Mouse (Mus musculus) limb, embryonic 10.5 days (tissue): ENCODE results near the gene Zmynd8. TPM values are rescaled to one million over a fixed set of nuclear protein-coding genes. Genes with fewer than 3 reads are reported as not detected.
"Not testable (repeated sequence)": the region's sequence is repeated elsewhere in the genome, so short reads cannot be mapped to it uniquely, and the experiment has no call there.

Experiments used
- DNase-seq: peaks from one replicate; pipeline ENCODE4 v3.0.0-alpha.2; 2017; ENCODE audit warnings: low spot score
- H3K27ac ChIP-seq: fragments of 300-500 bp; sonication (generic); 2 replicates; pipeline ENCODE4 v1.5.1; 2016; ENCODE audit warnings: mild to moderate bottlenecking
- H3K27me3 ChIP-seq: fragments of 300-500 bp; sonication (generic); 2 replicates; pipeline ENCODE4 v1.6.1; 2016; ENCODE audit warnings: low read depth, mild to moderate bottlenecking; ENCODE audit not compliant: poor library complexity, severe bottlenecking
- H3K36me3 ChIP-seq: fragments of 300-500 bp; sonication (generic); 2 replicates; pipeline ENCODE4 v1.6.1; 2016; ENCODE audit warnings: mild to moderate bottlenecking, moderate library complexity
- H3K4me1 ChIP-seq: fragments of 300-500 bp; sonication (generic); 2 replicates; pipeline ENCODE4 v1.6.1; 2016
- H3K4me3 ChIP-seq: fragments of 300-500 bp; sonication (generic); 2 replicates; pipeline ENCODE4 v1.5.1; 2016; ENCODE audit warnings: mild to moderate bottlenecking, moderate library complexity
- H3K9me3 ChIP-seq: fragments of 300-500 bp; sonication (generic); replicated peaks from 2 replicates; pipeline ENCODE4 v1.6.1; 2016; ENCODE audit warnings: mild to moderate bottlenecking
- WGBS: fragments of 180-500 bp; shearing (Covaris S2); methylation state at CpG from one replicate; pipeline ENCODE4 v1.1.7; 2016; 5-methylcytosine and 5-hydroxymethylcytosine counted together
- polyA plus RNA-seq: library from polyadenylated mRNA; unstranded; fragments of >200 nt; fragmentation: Nextera tagmentation; extraction: Ambion mirVana; gene quantifications from 2 replicates; pipeline ENCODE4 v1.2.1, GENCODE M21; 2016

Zmynd8 gene
- polyA plus RNA-seq, 1 experiment from 2014 or later: 59.5 TPM

DNA sequence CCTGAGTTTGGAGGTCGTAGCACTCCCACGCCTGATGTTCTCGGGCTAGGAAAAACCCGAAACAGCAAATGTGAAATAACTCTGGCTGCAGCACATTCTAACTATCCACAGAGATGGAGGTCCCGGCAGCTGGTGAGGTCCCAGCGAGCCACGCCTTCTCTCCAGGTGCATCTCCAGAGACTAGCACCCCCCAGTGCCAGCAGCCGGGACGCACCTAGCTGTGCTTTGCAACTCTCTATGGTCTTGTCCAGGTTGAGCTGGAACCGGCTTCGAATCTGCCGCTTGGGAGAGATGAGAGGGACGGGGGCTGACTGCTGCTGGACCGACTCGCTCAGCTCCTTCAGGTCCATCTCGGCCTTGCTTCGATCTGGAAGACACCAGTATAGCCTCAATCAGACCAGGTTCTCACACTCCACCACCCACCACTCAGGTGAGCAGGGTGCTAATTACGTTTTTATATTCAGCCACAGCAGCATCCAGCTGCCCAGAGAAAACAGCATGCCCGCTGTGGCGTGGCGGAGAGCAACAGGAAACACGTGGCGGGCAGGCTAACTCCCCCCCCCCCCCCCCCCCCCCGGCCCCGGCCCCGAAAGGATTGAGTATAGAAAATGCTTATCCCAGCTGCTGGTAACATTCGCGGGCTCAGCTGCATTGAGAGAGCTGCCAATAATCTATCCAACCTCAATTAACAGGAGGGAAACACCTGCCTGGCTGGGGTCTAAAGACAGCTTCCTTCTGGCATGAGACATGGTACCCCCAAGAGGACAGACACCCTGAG lies 83.5 kb downstream of the Zmynd8 start:
- peaks cover 98% of the 10 kb centered on the region for H3K36me3 ChIP-seq
- H3K27me3 ChIP-seq: no peaks in the 10 kb centered on the region
- no peak overlapping the region for H3K4me3 ChIP-seq
- WGBS: 92% methylated on average over 27 of the region's 28 CpGs
- no peak overlapping the region for H3K27ac ChIP-seq
- no peaks in the 10 kb centered on the region for H3K9me3 ChIP-seq
- no peak for DNase-seq
- no peaks in the 10 kb centered on the region for H3K4me1 ChIP-seq

DNA sequence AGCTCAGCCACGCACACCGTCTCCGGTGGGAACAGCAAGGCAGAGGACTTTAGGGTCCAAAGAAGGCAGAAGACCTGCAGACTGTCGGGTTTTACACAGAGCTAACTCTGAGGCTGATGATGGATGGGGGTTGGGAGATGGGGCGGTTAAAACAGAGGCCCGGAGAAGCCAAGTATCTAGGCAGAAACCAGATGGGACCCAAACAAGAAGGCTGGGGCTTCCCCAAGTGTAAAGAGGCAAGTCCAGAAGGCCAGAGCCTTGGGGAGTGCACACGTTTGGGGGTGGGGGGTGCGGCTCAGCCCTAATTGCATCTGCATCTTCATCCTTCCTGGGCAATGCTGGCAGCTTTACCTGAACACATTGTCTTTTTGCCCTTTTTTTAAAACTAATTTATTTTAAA lies 85.9 kb downstream of the Zmynd8 start:
- H3K36me3 ChIP-seq: peaks cover 99% of the 10 kb centered on the region
- H3K27ac ChIP-seq: no peak overlapping the region
- H3K4me1 ChIP-seq: no peaks in the 10 kb centered on the region
- DNase-seq: no peak
- 90% methylated on average over 8 of the region's 8 CpGs for WGBS
- H3K4me3 ChIP-seq: no peak overlapping the region
- no peaks in the 10 kb centered on the region for H3K9me3 ChIP-seq
- no peaks in the 10 kb centered on the region for H3K27me3 ChIP-seq

DNA sequence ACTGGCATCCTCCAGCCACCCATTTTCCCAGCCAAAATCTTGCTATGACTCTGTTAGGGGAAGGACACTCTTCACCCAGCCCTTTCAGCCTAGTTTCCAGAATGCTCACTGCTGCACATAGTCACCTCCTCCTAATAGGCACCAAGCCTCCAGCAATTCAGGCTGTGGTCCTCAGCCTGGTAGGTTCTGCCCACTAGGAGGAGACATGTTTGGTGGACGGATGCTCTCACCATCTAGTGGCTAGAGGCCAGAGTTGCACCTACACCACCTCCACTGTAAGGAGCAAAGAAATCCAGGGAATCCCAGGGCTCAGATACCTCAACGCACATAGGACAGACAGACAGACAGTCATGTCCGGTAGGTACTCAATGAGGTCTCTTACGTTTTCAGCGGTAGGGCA lies 87.3 kb downstream of the Zmynd8 start:
- no peak for DNase-seq
- 67% methylated on average over 5 of the region's 5 CpGs for WGBS
- no peak overlapping the region for H3K27ac ChIP-seq
- H3K27me3 ChIP-seq: no peaks in the 10 kb centered on the region
- no peaks in the 10 kb centered on the region for H3K9me3 ChIP-seq
- H3K4me3 ChIP-seq: no peak overlapping the region
- peaks cover 99% of the 10 kb centered on the region for H3K36me3 ChIP-seq
- no peaks in the 10 kb centered on the region; the same call in 1 of the 2 replicates for H3K4me1 ChIP-seq

DNA sequence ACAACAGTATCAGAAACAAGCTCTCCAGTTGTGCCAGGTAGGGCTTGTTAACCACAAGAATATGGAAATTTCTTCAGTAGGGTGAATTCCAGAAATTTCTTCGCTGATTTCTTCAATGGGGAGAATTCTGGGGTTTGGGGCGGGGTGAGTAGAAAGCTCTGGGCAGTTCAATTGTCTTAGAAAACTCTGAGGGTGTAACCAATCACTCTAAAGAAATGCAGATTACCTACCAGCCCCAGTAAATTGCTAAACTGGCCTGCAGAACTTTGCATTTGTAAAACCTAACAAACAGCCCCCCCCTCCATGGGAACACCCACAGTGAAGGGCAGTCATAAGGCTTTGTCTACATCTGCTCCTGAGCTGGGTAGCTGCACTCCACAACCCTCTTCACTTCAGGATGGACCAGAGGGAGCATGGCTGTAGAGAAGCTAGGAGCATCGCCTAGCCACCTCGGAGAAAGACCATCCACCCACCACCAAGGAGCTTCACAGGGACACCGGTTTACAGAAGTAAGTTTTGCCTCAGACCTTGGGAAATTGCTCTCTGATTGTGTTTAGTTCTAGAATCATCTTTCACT lies 88.8 kb downstream of the Zmynd8 start:
- Histone ChIP-seq H3K9me3 (no peaks in the 10 kb centered on the region), H3K27me3 (no peaks in the 10 kb centered on the region), H3K36me3 (peaks cover 99% of the 10 kb centered on the region), H3K27ac (no peak overlapping the region), H3K4me1 (no peaks in the 10 kb centered on the region; the same call in 1 of the 2 replicates), H3K4me3 (no peak overlapping the region)
- WGBS: 95% methylated on average over 5 of the region's 5 CpGs
- DNase-seq: no peak

DNA sequence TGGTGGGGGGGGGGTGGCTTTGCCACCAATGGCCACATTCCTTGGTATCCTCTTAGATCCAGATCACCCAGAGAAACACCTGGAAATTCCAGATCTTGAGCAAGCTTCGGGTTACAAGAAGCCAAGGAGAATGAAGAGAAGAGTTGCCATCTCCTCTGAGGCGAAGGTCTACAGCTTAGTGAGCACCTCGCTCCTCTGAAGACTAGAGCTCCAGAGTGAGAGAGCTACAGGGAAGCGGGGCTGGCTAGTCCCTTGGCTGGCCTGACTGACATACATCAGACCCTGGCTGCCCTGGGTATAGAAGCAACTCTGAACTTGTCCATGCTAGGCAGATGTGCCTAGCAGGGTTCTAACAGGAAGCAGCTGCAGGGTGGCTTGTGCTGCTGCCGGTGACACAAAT lies 89.7 kb downstream of the Zmynd8 start:
- Histone ChIP-seq H3K9me3 (no peaks in the 10 kb centered on the region), H3K36me3 (peaks cover 99% of the 10 kb centered on the region), H3K4me3 (no peak overlapping the region), H3K27me3 (no peaks in the 10 kb centered on the region), H3K27ac (no peak overlapping the region), H3K4me1 (no peaks in the 10 kb centered on the region; the same call in 1 of the 2 replicates)
- WGBS: 95% methylated on average over 5 of the region's 5 CpGs
- no peak for DNase-seq

DNA sequence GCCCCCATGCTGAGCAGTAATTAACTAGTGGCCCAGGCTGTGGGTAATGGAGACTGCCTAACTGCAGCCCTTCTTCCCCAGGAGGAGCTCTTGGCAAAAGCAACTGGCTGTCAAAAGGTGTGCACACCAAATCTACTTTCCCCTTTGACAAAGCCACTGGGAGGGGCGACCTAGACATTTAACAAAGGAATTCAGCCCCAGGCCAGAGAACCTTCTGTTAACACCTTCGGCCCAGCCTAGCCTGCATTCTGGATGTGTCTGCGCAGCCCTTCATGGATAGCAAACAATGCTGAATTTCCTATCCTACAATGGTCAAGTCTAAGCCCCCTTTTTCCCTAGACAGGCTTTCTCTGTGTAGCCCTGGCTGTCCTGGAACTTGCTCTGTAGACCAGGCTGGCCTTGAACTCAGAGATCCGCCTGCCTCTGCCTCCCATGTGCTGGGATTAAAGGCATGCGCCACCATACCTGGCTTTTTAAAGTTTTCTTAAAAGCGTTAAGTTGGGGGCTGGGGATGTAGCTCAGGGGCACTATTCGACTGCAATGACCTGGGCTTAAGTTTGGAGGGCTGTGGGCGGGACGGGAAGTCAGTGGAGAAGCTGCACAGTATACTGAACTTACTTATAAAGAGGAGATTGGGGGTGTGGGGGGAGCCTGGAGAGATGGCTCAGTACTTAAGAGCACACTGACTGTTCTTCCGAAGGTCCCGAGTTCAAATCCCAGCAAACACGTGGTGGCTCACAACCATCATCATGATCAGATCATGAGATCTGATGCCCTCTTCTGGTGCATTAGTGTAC lies 90.4 kb downstream of the Zmynd8 start:
- H3K36me3 ChIP-seq: peaks cover 94% of the 10 kb centered on the region
- no peaks in the 10 kb centered on the region for H3K27me3 ChIP-seq
- H3K4me1 ChIP-seq: no peaks in the 10 kb centered on the region; the same call in 1 of the 2 replicates
- H3K4me3 ChIP-seq: no peak overlapping the region
- DNase-seq: no peak
- no peaks in the 10 kb centered on the region for H3K9me3 ChIP-seq
- WGBS: 96% methylated on average over 12 of the region's 12 CpGs
- H3K27ac ChIP-seq: no peak overlapping the region

DNA sequence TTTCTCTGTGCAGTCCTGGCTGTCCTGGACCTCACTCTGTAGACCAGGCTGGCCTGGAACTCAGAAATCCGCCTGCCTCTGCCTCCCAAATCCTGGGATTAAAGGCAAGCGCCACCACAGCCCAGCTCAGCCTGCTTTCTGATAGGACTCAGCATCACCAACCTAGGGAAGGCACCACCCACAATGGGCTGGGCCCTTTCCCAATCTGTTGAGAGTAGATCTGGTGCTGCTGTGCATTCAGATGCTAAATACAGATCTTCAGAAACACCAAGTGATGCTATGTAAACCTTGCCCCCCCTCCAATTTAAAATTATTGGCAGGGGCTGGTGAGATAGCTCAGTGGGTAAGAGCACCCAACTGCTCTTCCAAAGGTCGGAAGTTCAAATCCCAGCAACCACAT lies 98.6 kb downstream of the Zmynd8 start:
- H3K27ac ChIP-seq, H3K9me3 ChIP-seq, H3K4me3 ChIP-seq, H3K4me1 ChIP-seq, DNase-seq, H3K27me3 ChIP-seq: not testable (repeated sequence)
- H3K36me3 ChIP-seq: peaks cover 92% of the 10 kb centered on the region
- WGBS: 93% methylated on average over 3 of the region's 3 CpGs

DNA sequence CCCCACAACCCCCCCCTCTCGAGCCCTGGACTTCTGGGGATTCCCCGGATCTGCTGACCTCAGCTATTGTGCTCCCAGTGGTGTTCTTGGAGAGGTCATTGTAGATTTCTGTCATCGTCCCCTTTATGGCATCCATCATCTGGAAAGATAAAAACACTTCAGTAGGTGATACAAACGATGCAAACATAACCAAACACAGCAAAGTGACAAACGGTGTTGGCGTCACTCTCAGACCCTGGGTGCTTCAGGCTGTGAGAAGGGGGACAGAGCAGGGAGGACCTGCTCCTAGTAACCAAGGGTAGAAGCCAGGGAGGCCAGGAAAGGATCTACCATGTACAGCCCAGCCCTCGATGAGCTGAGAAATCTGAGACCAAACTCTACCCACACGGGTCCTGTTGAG lies 100.9 kb downstream of the Zmynd8 start:
- peaks cover 95% of the 10 kb centered on the region for H3K36me3 ChIP-seq
- DNase-seq: no peak
- no peak overlapping the region for H3K27ac ChIP-seq
- WGBS: 88% methylated on average over 8 of the region's 8 CpGs
- no peaks in the 10 kb centered on the region for H3K4me1 ChIP-seq
- H3K4me3 ChIP-seq: no peak overlapping the region
- no peaks in the 10 kb centered on the region for H3K9me3 ChIP-seq
- H3K27me3 ChIP-seq: no peaks in the 10 kb centered on the region

DNA sequence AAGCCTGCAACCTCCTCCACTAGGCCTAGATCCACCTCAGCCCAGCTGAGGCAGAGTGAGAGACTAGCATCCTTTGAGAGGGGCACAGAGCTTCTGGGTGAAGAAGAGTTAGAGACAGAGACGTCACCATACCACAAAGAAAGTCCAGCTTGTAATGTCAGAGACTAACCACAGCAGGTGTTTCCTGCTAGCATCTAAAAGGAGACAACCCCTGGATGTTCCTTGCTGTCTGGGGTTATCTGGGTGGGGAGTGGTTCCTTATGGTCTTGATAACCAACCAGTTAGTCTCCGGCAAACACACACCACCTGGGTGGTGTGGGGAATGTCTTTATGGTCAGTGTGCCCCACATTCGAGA lies 105.6 kb downstream of the Zmynd8 start:
- Histone ChIP-seq H3K4me3 (no peak overlapping the region), H3K4me1 (peaks cover 5% of the 10 kb centered on the region; the same call in 1 of the 2 replicates), H3K9me3 (no peaks in the 10 kb centered on the region), H3K27me3 (no peaks in the 10 kb centered on the region), H3K36me3 (peaks cover 96% of the 10 kb centered on the region), H3K27ac (no peak overlapping the region)
- no peak for DNase-seq
- 81% methylated on average over 3 of the region's 3 CpGs for WGBS

DNA sequence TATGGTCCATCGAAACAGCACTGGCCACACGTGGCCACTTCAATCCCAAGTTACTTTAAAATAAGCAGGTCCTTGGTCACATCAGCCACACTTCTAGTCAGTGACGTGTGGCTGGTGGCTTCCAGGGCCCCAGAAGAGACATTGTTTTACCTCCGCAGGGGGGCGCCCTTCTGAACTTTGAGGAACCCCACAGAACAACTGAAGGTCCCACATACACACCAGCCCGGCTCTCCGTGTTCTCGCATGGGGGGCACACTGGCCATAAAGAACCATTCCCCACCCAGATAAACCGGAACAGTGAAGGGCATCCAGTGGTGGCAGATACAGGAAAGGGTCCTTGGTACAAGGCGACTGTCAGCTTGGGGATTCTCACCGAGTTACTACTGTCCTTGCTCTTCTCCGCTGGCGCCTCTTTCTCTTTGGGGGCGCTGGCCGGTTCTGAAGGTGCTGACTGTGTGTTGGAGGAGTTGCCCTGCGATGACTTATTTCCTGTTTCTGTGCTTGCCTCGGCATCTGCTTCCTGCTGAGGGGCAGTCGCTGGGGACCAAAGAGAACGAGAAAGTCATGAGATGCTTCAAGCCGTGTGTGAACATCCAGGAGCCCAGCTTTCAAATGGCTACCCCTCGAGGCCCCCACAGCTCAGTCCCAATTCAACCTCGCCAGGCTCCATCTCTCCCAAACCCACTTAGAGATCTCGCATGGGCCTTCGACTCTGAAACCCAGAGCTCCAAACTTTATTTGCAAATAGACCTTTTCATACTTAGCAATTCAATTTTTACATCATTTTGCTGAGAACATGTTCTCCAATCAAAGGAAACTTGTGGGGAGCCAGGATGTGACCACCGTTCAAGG lies 106.2 kb downstream of the Zmynd8 start:
- Histone ChIP-seq H3K4me1 (peaks cover 5% of the 10 kb centered on the region; the same call in 1 of the 2 replicates), H3K27ac (no peak overlapping the region), H3K36me3 (peaks cover 96% of the 10 kb centered on the region), H3K9me3 (no peaks in the 10 kb centered on the region), H3K4me3 (no peak overlapping the region), H3K27me3 (no peaks in the 10 kb centered on the region)
- WGBS: 91% methylated on average over 25 of the region's 25 CpGs
- no peak for DNase-seq

DNA sequence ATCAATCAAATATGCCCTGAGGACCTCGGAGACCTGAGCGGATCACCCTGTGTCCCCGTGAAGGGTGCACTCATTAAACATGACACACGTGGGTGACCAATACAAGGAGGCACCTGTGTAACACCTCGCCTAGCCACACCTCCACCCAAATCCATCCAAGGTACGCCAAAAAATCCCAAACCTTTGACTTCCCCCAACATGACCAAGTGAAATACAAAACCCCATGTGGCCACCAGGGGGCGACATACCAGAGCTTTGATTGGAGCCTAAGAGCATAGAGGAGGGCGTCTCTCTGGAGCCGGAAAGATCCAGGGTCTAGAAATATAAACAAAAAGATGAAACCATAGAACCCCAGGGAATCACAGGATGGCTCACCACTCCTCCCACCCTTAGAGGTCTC lies 107.2 kb downstream of the Zmynd8 start:
- H3K9me3 ChIP-seq: no peaks in the 10 kb centered on the region
- 74% methylated on average over 9 of the region's 9 CpGs for WGBS
- H3K4me3 ChIP-seq: no peak overlapping the region
- no peaks in the 10 kb centered on the region for H3K27me3 ChIP-seq
- DNase-seq: peak; percentile 84
- H3K27ac ChIP-seq: no peak overlapping the region
- peaks cover 5% of the 10 kb centered on the region; the same call in 1 of the 2 replicates for H3K4me1 ChIP-seq
- H3K36me3 ChIP-seq: peaks cover 96% of the 10 kb centered on the region

DNA sequence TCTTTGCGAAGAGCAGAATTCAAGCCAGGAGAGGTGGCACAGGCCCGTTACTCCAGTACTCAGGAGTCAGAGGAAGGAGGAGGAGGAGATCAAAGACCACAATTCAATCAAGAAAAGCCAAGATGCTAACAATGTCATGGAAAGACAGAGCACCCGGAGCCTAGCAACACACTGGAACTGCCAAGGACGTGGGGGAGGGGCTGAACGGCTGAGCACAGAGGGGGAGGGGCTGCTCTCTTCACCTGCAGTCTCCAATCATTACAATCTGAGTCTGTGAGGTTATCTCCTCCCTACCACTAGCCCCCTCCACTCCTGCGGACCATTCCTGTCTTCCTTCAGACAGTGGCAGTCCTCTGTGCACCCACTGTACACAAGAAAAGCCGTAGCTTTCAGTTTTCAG lies 107.8 kb downstream of the Zmynd8 start:
- Histone ChIP-seq H3K27ac (no peak overlapping the region), H3K9me3 (no peaks in the 10 kb centered on the region), H3K27me3 (no peaks in the 10 kb centered on the region), H3K4me3 (no peak overlapping the region), H3K4me1 (peaks cover 5% of the 10 kb centered on the region; the same call in 1 of the 2 replicates), H3K36me3 (peaks cover 95% of the 10 kb centered on the region)
- no peak for DNase-seq
- 68% methylated on average over 7 of the region's 7 CpGs for WGBS
